Mouse (Mus musculus): ENCODE data around the gene Gon7. TPM values are rescaled to one million over a fixed set of nuclear protein-coding genes. Genes with fewer than 3 reads are reported as not detected.
A peak's percentile ranks its signal among the peaks of the same experiment; 100 is the strongest.

The Gon7 gene
- polyA plus RNA-seq, 1 experiment from 2014 or later = 13.0 TPM

GRCm38 (mm10) chr12:102704457-102705198 is 53.0 kb downstream of the Gon7 start, which contains the start of gene Itpk1:
TSS of gene Itpk1 (minus strand) at chr12:102704930.
- DNase-seq = peak; percentile 85
- peak; percentile 93 for ATAC-seq
- Histone ChIP-seq H3K27ac (ENCODE audit: low read depth) (peak within 1 kb of the TSS; percentile 98), H3K9me3 (ENCODE audit: low read length) (no peaks in the 10 kb centered on the region), H3K4me1 (ENCODE audit: insufficient read depth) (peaks cover 43% of the 10 kb centered on the region), H3K9ac (replicated peaks) (peak within 1 kb of the TSS; percentile 90), H3K36me3 (replicated peaks; ENCODE audit: insufficient read depth, low read length) (no peaks in the 10 kb centered on the region), H3K4me3 (ENCODE audit: low read depth, low read length) (peak within 1 kb of the TSS; percentile 85), H3K4me2 (ENCODE audit: low read depth, low read length) (peak within 1 kb of the TSS; percentile 99), H3K27me3 (ENCODE audit: insufficient read depth, low read length) (no peaks in the 10 kb centered on the region)
- TF ChIP-seq CTCF (IDR thresholded peaks at IDR 0.05; ENCODE audit: low read depth) = no peak
- no peak for TF ChIP-seq EP300 (IDR thresholded peaks at IDR 0.05; ENCODE audit: low read depth)
- under 1% methylated on average over 41 of the region's 105 CpGs for WGBS (ENCODE audit: insufficient replicate concordance)

- Histone ChIP-seq H3K36me3 (replicated peaks; ENCODE audit: insufficient read depth, low read length) (no peaks in the 10 kb centered on the region), H3K4me3 (ENCODE audit: low read depth, low read length) (peak overlapping the region; percentile 85), H3K9me3 (ENCODE audit: low read length) (no peaks in the 10 kb centered on the region), H3K4me2 (ENCODE audit: low read depth, low read length) (peak overlapping the region; percentile 99), H3K27me3 (ENCODE audit: insufficient read depth, low read length) (no peaks in the 10 kb centered on the region), H3K27ac (ENCODE audit: low read depth) (peak overlapping the region; percentile 98), H3K9ac (replicated peaks) (peak overlapping the region; percentile 90), H3K4me1 (ENCODE audit: insufficient read depth) (peaks cover 50% of the 10 kb centered on the region)
- 10% methylated on average over 17 of the region's 17 CpGs for WGBS (ENCODE audit: insufficient replicate concordance)
- ATAC-seq (no peak), DNase-seq (no peak)
- TF ChIP-seq CTCF (IDR thresholded peaks at IDR 0.05; ENCODE audit: low read depth) = no peak
- no peak for TF ChIP-seq EP300 (IDR thresholded peaks at IDR 0.05; ENCODE audit: low read depth)
These were observed 53.6 kb downstream of the Gon7 start for GRCm38 (mm10) chr12:102703921-102704408.

DNA sequence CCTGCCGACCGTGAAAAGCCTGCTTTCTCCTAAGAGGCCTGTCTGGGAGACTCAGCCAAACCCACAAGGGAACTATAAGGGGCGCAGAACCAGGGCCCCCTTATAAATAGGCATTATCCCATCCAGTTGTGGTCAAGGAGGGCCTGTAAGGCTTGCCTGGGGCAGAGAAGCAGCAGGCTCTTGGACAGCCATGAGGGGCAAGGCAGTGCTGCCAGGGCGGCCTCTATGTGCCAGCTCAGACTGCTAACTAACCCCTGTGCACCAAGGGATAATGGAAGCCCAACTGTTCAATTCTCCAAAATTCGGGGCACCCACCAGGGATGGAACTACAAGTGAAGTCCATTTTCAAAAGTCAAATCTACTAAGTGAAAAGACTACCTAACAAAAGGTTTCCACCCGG is 54.2 kb downstream of the Gon7 start:
- DNase-seq (no peak), ATAC-seq (no peak)
- no peaks in the 10 kb centered on the region for H3K36me3 ChIP-seq (replicated peaks; ENCODE audit: insufficient read depth, low read length)
- H3K9me3 ChIP-seq (ENCODE audit: low read length) = no peaks in the 10 kb centered on the region
- TF ChIP-seq EP300 (IDR thresholded peaks at IDR 0.05; ENCODE audit: low read depth) (no peak), CTCF (IDR thresholded peaks at IDR 0.05; ENCODE audit: low read depth) (no peak)
- peak overlapping the region; percentile 98 for H3K27ac ChIP-seq (ENCODE audit: low read depth)
- no peak overlapping the region; the same call in 1 of the 2 replicates for H3K9ac ChIP-seq (replicated peaks)
- no peaks in the 10 kb centered on the region for H3K27me3 ChIP-seq (ENCODE audit: insufficient read depth, low read length)
- WGBS (ENCODE audit: insufficient replicate concordance) = 45% methylated on average over 6 of the region's 6 CpGs
- peaks cover 54% of the 10 kb centered on the region for H3K4me1 ChIP-seq (ENCODE audit: insufficient read depth)
- H3K4me2 ChIP-seq (ENCODE audit: low read depth, low read length) = peak overlapping the region; percentile 99
- H3K4me3 ChIP-seq (ENCODE audit: low read depth, low read length) = peak overlapping the region; percentile 85

Other genes starting within 250 kb of the Gon7 start
- 0.45 and 0.83 TPM in 2 replicates for gene Chga, start 202.8 kb downstream of the Gon7 start, polyA plus RNA-seq (2015; fragmentation: Nextera tagmentation; extraction: Ambion mirVana)
- 3.6 TPM in 2 replicates for gene Itpk1, start 52.9 kb downstream of the Gon7 start, polyA plus RNA-seq (2015; fragmentation: Nextera tagmentation; extraction: Ambion mirVana)
- gene Moap1, start 14.1 kb downstream of the Gon7 start, polyA plus RNA-seq (2015; fragmentation: Nextera tagmentation; extraction: Ambion mirVana) = 4.2 and 4.9 TPM in 2 replicates
- gene Tmem251, start 14.0 kb downstream of the Gon7 start, polyA plus RNA-seq (2015; fragmentation: Nextera tagmentation; extraction: Ambion mirVana) = 5.6 and 5.8 TPM in 2 replicates
- not detected in 2 replicates for gene Gm28051, start within 50 bp of the Gon7 start, polyA plus RNA-seq (2015; fragmentation: Nextera tagmentation; extraction: Ambion mirVana)
- gene Ubr7, start 164 bp upstream of the Gon7 start, polyA plus RNA-seq (2015; fragmentation: Nextera tagmentation; extraction: Ambion mirVana) = 11.5 and 12.5 TPM in 2 replicates
- 5.2 and 5.4 TPM in 2 replicates for gene Gm20604, start 869 bp upstream of the Gon7 start, polyA plus RNA-seq (2015; fragmentation: Nextera tagmentation; extraction: Ambion mirVana)
- gene Btbd7, start 120.7 kb upstream of the Gon7 start, polyA plus RNA-seq (2015; fragmentation: Nextera tagmentation; extraction: Ambion mirVana) = 4.6 and 4.7 TPM in 2 replicates
- gene Cox8c, start 141.5 kb upstream of the Gon7 start, polyA plus RNA-seq (2015; fragmentation: Nextera tagmentation; extraction: Ambion mirVana) = not detected in 2 replicates
- 0.01 TPM in 2 replicates for gene Unc79, start 191.1 kb upstream of the Gon7 start, polyA plus RNA-seq (2015; fragmentation: Nextera tagmentation; extraction: Ambion mirVana)

Measured in liver, postnatal 0 days (tissue).